Mouse (Mus musculus) kidney, postnatal 36 days (tissue): Measurements from ENCODE around the gene Bcl9.

Experiments used
- DNase-seq, 2 experiments: peaks; one replicate each; pipeline ENCODE4 v3.0.0; 2021 to 2022; ENCODE audit warnings: mixed read lengths in 2 of 2

Gene Bcl9

GRCm38 (mm10) chr3:97230631-97231404 is 66.9 kb downstream of the Bcl9 start:
- DNase-seq, result peak in 1 of 2 experiments; percentile 17

- no peak for DNase-seq
Measured at GRCm38 (mm10) chr3:97228457-97228856, 69.3 kb downstream of the Bcl9 start.

- peak; percentile 26 to 65 for DNase-seq
Measured at GRCm38 (mm10) chr3:97228020-97228419, 69.7 kb downstream of the Bcl9 start.

GRCm38 (mm10) chr3:97227259-97228005 is 70.3 kb downstream of the Bcl9 start:
- DNase-seq, result peak; percentile 97 to 98

GRCm38 (mm10) chr3:97226719-97227118 is 71.0 kb downstream of the Bcl9 start:
- no peak for DNase-seq

- no peak for DNase-seq
Measured at GRCm38 (mm10) chr3:97225231-97225630, 72.5 kb downstream of the Bcl9 start.

- DNase-seq, result no peak
Measured at GRCm38 (mm10) chr3:97223261-97223660, 74.5 kb downstream of the Bcl9 start.

- DNase-seq, result no peak
Measured at GRCm38 (mm10) chr3:97215526-97215925, 82.2 kb downstream of the Bcl9 start.

GRCm38 (mm10) chr3:97214439-97214838 is 83.3 kb downstream of the Bcl9 start:
- peak in 1 of 2 experiments; percentile 41 for DNase-seq

GRCm38 (mm10) chr3:97213871-97214270 is 83.8 kb downstream of the Bcl9 start:
- DNase-seq, result no peak

GRCm38 (mm10) chr3:97211177-97211576 is 86.5 kb downstream of the Bcl9 start:
- no peak for DNase-seq

GRCm38 (mm10) chr3:97209351-97209750 is 88.4 kb downstream of the Bcl9 start:
- DNase-seq, result no peak

GRCm38 (mm10) chr3:97206521-97206920 is 91.2 kb downstream of the Bcl9 start:
- DNase-seq, result no peak

- DNase-seq, result peak in 1 of 2 experiments; percentile 14
Measured at GRCm38 (mm10) chr3:97203880-97204279, 93.8 kb downstream of the Bcl9 start.

- peak; percentile 49 to 79 for DNase-seq
Measured at GRCm38 (mm10) chr3:97201943-97202342, 95.8 kb downstream of the Bcl9 start.

GRCm38 (mm10) chr3:97199261-97199660 is 98.5 kb downstream of the Bcl9 start:
- DNase-seq, result no peak

GRCm38 (mm10) chr3:97196571-97196970 is 101.1 kb downstream of the Bcl9 start:
- no peak for DNase-seq

- DNase-seq, result peak; percentile 84 to 89
Measured at GRCm38 (mm10) chr3:97185098-97185860, 112.4 kb downstream of the Bcl9 start.

- peak; percentile 33 to 35 for DNase-seq
Measured at GRCm38 (mm10) chr3:97183810-97184209, 113.9 kb downstream of the Bcl9 start.

- no peak for DNase-seq
Measured at GRCm38 (mm10) chr3:97180527-97180926, 117.2 kb downstream of the Bcl9 start.

- no peak for DNase-seq
Measured at GRCm38 (mm10) chr3:97178885-97179284, 118.8 kb downstream of the Bcl9 start.

GRCm38 (mm10) chr3:97172632-97173031 is 125.1 kb downstream of the Bcl9 start:
- no peak for DNase-seq

GRCm38 (mm10) chr3:97172231-97172630 is 125.5 kb downstream of the Bcl9 start:
- DNase-seq, result peak; percentile 79 to 91
